Comparison of ENCODE assay signal across 8 mouse cellular contexts in the genomic region with DNA sequence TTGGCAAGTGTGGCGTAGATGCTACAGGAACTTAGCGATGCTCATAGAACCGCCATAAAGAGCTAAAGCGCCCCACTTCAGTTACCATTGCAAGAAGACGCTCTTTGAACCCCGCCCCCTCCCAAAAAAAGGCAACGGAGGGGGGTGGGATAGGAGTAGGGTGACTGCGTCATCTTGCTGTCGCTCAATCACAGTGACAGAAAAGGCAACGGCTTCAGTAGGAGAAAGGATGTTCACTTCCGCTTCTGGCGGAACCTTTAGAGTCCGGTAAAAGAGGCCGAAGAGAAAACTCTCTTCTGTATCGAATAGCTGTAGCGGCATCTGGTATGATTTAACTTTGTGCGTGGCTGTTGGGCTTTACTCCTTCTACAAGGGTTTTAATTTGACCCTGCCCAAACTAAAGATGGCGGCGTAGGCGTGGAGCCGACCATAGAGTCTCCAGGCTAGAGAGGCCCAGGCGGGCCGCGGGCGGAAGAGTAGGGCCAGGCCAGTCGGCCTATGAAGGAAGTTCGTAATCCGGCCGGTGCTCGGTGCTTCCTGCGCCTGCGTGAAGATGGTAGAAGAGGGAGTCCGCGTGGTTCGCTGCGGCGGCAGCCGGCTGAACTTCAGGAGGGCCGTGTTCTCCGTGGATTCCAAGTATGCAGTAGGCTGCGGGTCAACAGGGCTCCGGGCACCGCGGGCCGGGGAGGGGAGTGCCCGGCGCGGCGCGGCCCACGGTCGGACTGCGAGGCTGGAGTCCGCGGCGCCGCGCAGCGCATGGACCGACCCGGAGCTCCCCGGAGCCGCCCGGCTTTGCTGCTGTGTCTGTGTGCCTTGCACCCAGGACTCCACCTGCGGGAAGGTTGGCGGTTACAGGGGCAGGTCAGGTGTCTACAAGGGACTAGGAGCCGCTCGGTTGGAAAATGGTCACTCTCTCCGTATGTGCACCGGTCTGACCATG. TPM values are rescaled to one million over a fixed set of nuclear protein-coding genes. Genes with fewer than 3 reads are reported as not detected.
DNase-seq lines count a peak whose midpoint lies in the region; ATAC-seq and TF ChIP-seq lines count a peak whose summit lies in the region.

Wdr75 (plus strand) TSS at position 198 of the 940 bp plus-strand sequence.

- peak within 1 kb of the TSS; percentile 69 for H3K4me3 ChIP-seq in embryonic facial prominence, embryonic 13.5 days
- H3K4me3 ChIP-seq in kidney, adult 2 months (ENCODE audit: insufficient read depth, low read depth, low read length) = peak within 1 kb of the TSS; percentile 94
- peak within 1 kb of the TSS; percentile 83 for H3K4me3 ChIP-seq in limb, embryonic 12.5 days (replicated peaks)
- peak within 1 kb of the TSS; percentile 94 for H3K4me3 ChIP-seq in midbrain, embryonic 15.5 days
- H3K4me3 ChIP-seq in spleen, adult 2 months (ENCODE audit: extremely low read depth, insufficient read depth, insufficient read length) = peak within 1 kb of the TSS; percentile 89

- no peaks in the 10 kb centered on the region for H3K9me3 ChIP-seq in embryonic facial prominence, embryonic 13.5 days
- no peaks in the 10 kb centered on the region for H3K9me3 ChIP-seq in limb, embryonic 12.5 days
- no peaks in the 10 kb centered on the region for H3K9me3 ChIP-seq in midbrain, embryonic 15.5 days

- peak within 1 kb of the TSS; percentile 89 for H3K4me2 ChIP-seq in embryonic facial prominence, embryonic 13.5 days
- H3K4me2 ChIP-seq in limb, embryonic 12.5 days = peak within 1 kb of the TSS; percentile 88
- peak within 1 kb of the TSS; percentile 69 for H3K4me2 ChIP-seq in midbrain, embryonic 15.5 days

- DNase-seq in 3134 (ENCODE audit: extremely low read depth, insufficient read length, low spot score) = peak; percentile 91
- peak; percentile 95 for DNase-seq in adrenal gland, postnatal 36 days
- DNase-seq in heart, adult 18-20 months = peak; percentile 96 to 98
- DNase-seq in kidney, adult 2 months = peak; percentile 97
- peak; percentile 90 to 91 for DNase-seq in spleen, adult 2 months (ENCODE audit: low read depth in 1 of 2, low spot score in 2 of 2)

- ATAC-seq in embryonic facial prominence, embryonic 13.5 days (ENCODE audit: insufficient number of reproducible peaks, insufficient read depth, low FRiP score, low TSS enrichment, low read depth) = peak; percentile 99
- peak; percentile 99 for ATAC-seq in limb, embryonic 12.5 days (ENCODE audit: insufficient number of reproducible peaks, insufficient read depth, low FRiP score, low TSS enrichment, low read depth)
- ATAC-seq in midbrain, embryonic 15.5 days (replicated peaks) = peak; percentile 100

- peaks cover 16% of the 10 kb centered on the region for H3K36me3 ChIP-seq in embryonic facial prominence, embryonic 13.5 days
- no peaks in the 10 kb centered on the region; the same call in 1 of the 2 replicates for H3K36me3 ChIP-seq in kidney, adult 2 months (ENCODE audit: control insufficient read depth, insufficient read depth, low read length)
- peaks cover 12% of the 10 kb centered on the region for H3K36me3 ChIP-seq in limb, embryonic 12.5 days
- H3K36me3 ChIP-seq in midbrain, embryonic 15.5 days (replicated peaks) = no peaks in the 10 kb centered on the region
- peaks cover 3% of the 10 kb centered on the region; the same call in 1 of the 2 replicates for H3K36me3 ChIP-seq in spleen, adult 2 months (ENCODE audit: control insufficient read depth, insufficient read depth, low read length)

- under 1% methylated on average over 68 of the region's 70 CpGs for WGBS in embryonic facial prominence, embryonic 13.5 days
- WGBS in kidney, adult 2 months = under 1% methylated on average over 70 of the region's 70 CpGs
- under 1% methylated on average over 70 of the region's 70 CpGs for WGBS in limb, embryonic 12.5 days
- WGBS in midbrain, embryonic 15.5 days = under 1% methylated on average over 70 of the region's 70 CpGs
- under 1% methylated on average over 70 of the region's 70 CpGs for WGBS in spleen, adult 2 months

- H3K4me1 ChIP-seq in embryonic facial prominence, embryonic 13.5 days = peaks cover 14% of the 10 kb centered on the region
- H3K4me1 ChIP-seq in kidney, adult 2 months (ENCODE audit: control insufficient read depth, insufficient read depth, low read length) = no peaks in the 10 kb centered on the region
- H3K4me1 ChIP-seq in limb, embryonic 12.5 days (replicated peaks) = peaks cover 15% of the 10 kb centered on the region
- peaks cover 19% of the 10 kb centered on the region for H3K4me1 ChIP-seq in midbrain, embryonic 15.5 days
- H3K4me1 ChIP-seq in spleen, adult 2 months (ENCODE audit: control insufficient read depth, insufficient read depth, insufficient read length) = no peaks in the 10 kb centered on the region

- H3K27ac ChIP-seq in embryonic facial prominence, embryonic 13.5 days = peak within 1 kb of the TSS; percentile 96
- H3K27ac ChIP-seq in kidney, adult 2 months (ENCODE audit: insufficient read depth, low read depth, low read length) = peak within 1 kb of the TSS; percentile 88
- peak within 1 kb of the TSS; percentile 89 for H3K27ac ChIP-seq in limb, embryonic 12.5 days
- H3K27ac ChIP-seq in midbrain, embryonic 15.5 days = peak within 1 kb of the TSS; percentile 97
- H3K27ac ChIP-seq in spleen, adult 2 months (ENCODE audit: insufficient read depth, low read length) = peak within 1 kb of the TSS; percentile 94

- H3K9ac ChIP-seq in embryonic facial prominence, embryonic 13.5 days = peak within 1 kb of the TSS; percentile 85
- peak within 1 kb of the TSS; percentile 85 for H3K9ac ChIP-seq in limb, embryonic 12.5 days (replicated peaks)
- H3K9ac ChIP-seq in midbrain, embryonic 15.5 days = peak within 1 kb of the TSS; percentile 91

- TF ChIP-seq POLR2A in kidney, adult 2 months (IDR thresholded peaks at IDR 0.05; ENCODE audit: low read depth, low read length) = peak; percentile 71
- peak; percentile 70 for TF ChIP-seq POLR2A in spleen, adult 2 months (IDR thresholded peaks at IDR 0.05; ENCODE audit: low read depth, low read length)

- TF ChIP-seq CTCF in kidney, adult 2 months (conservative IDR thresholded peaks at IDR 0.05; ENCODE audit: insufficient read depth, insufficient read length, low read depth, low read length) = no peak
- no peak for TF ChIP-seq CTCF in spleen, adult 2 months (IDR thresholded peaks at IDR 0.05; ENCODE audit: extremely low read depth, insufficient read depth, insufficient read length, insufficient replicate concordance)

- H3K27me3 ChIP-seq in embryonic facial prominence, embryonic 13.5 days = no peaks in the 10 kb centered on the region
- no peaks in the 10 kb centered on the region for H3K27me3 ChIP-seq in kidney, adult 2 months (replicated peaks; ENCODE audit: control insufficient read depth, insufficient read depth, low read length)
- no peaks in the 10 kb centered on the region for H3K27me3 ChIP-seq in limb, embryonic 12.5 days
- H3K27me3 ChIP-seq in midbrain, embryonic 15.5 days (replicated peaks) = no peaks in the 10 kb centered on the region
- no peaks in the 10 kb centered on the region for H3K27me3 ChIP-seq in spleen, adult 2 months (ENCODE audit: control insufficient read depth, insufficient read depth, low read length)

RNA-seq across cellular contexts. Expression of gene Wdr75, which starts in this region (rescaled TPM):
- 10 to 100 TPM; 46.9 to 54.3 TPM for total RNA-seq in adrenal gland, postnatal 36 days (2021)
- polyA plus RNA-seq in embryonic facial prominence, embryonic 13.5 days (2015; fragmentation: Nextera tagmentation; extraction: Ambion mirVana) = 73.6 and 84.8 TPM in 2 replicates
- 10 to 100 TPM; 17.3 to 17.7 TPM for total RNA-seq in heart, adult 18-20 months (2021)
- 29.5 and 35.1 TPM in 2 replicates for polyA plus RNA-seq in kidney, adult 2 months (2012; rRNA removed)
- polyA plus RNA-seq in limb, embryonic 12.5 days (2016; fragmentation: Nextera tagmentation; extraction: Ambion mirVana) = 82.6 and 90.0 TPM in 2 replicates
- 56.2 and 60.0 TPM in 2 replicates for polyA plus RNA-seq in midbrain, embryonic 15.5 days (2015; fragmentation: Nextera tagmentation; extraction: Ambion mirVana)
- 37.8 and 46.6 TPM in 2 replicates for polyA plus RNA-seq in spleen, adult 2 months (2012; rRNA removed)

Comparison
In these comparisons a context has a peak if more than half of its experiments do, and no peak if none do; other contexts are left out.
1. Peak in every context shown above with its lines: DNase-seq, ATAC-seq, H3K4me3 ChIP-seq and H3K27ac ChIP-seq.